Mouse (Mus musculus): ENCODE data around the gene Enthd1. TPM values are rescaled to one million over a fixed set of nuclear protein-coding genes. Genes with fewer than 3 reads are reported as not detected.

Enthd1 gene
- total and polyA plus RNA-seq, 3 experiments = not detected

DNA sequence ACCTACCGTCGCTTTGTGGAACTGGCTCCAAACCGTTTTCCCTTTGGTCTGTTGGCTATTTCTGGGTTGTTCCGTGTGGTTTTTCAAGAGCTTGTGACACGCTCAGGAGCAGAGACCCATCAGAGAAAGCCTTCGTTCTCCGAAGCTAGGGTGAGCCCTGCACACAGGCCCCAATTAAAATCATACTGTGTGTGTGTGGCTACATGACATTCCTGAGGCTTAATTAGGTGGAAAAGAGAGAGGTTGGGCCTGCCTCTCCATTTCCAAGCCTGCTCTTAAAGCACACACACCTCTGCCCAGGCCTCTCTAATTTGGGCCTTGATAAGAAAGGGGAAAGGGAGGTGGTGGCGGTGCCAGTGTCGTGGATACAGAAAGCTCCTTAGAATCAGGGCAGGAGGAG lies 126.5 kb downstream of the Enthd1 start:
- H3K4me2 ChIP-seq (ENCODE audit: insufficient read depth, low read depth, poor library complexity, severe bottlenecking) = no peak overlapping the region
- DNase-seq (ENCODE audit: extremely low read depth) = no peak
- H3K36me3 ChIP-seq (replicated peaks in 1 of 2; ENCODE audit: control insufficient read depth in 1 of 2, insufficient read depth in 1 of 2, low read length in 1 of 2) = no peaks in the 10 kb centered on the region
- in situ Hi-C loops (cut with MboI; ENCODE audit: low pct_ligation_motif_present, low pct_unique_long_range_greater_than_20kb, low sequenced_read_pairs) (no loop called here), dilution Hi-C loops (cut with MboI; ENCODE audit: extremely low pct_ligation_motif_present, extremely low pct_unique_long_range_greater_than_20kb, low sequenced_read_pairs) (no loop called here)
- no peak for TF ChIP-seq NELFE (IDR thresholded peaks at IDR 0.05; ENCODE audit: low read depth, low read length)
- TF ChIP-seq ZC3H11A (IDR thresholded peaks at IDR 0.05; ENCODE audit: low read depth, low read length) = no peak
- no peak for TF ChIP-seq CHD1 (IDR thresholded peaks at IDR 0.05; ENCODE audit: low read depth, low read length)
- no peak for TF ChIP-seq GABPA (IDR thresholded peaks at IDR 0.05; ENCODE audit: insufficient replicate concordance, low read depth, low read length)
- TF ChIP-seq ETS1 (conservative IDR thresholded peaks at IDR 0.05; ENCODE audit: low read depth, low read length) = no peak
- TF ChIP-seq ZKSCAN1 (IDR thresholded peaks at IDR 0.05; ENCODE audit: borderline replicate concordance, low read depth, low read length) = no peak
- TF ChIP-seq ZMIZ1 (IDR thresholded peaks at IDR 0.05; ENCODE audit: low read depth, low read length) = no peak
- TF ChIP-seq EP300 (IDR thresholded peaks at IDR 0.05; ENCODE audit: low read length) = no peak
- TF ChIP-seq USF2 (conservative IDR thresholded peaks at IDR 0.05; ENCODE audit: low read depth, low read length) = no peak
- no peak for TF ChIP-seq IRF4 (IDR thresholded peaks at IDR 0.05; ENCODE audit: low read depth, low read length)
- no peak for TF ChIP-seq MYC (IDR thresholded peaks at IDR 0.05; ENCODE audit: low read depth, low read length)
- no peak for TF ChIP-seq E2F4 (IDR thresholded peaks at IDR 0.05; ENCODE audit: insufficient replicate concordance, low read depth, low read length)
- TF ChIP-seq USF1 (IDR thresholded peaks at IDR 0.05; ENCODE audit: low read depth, low read length) = no peak
- TF ChIP-seq MAFK (IDR thresholded peaks at IDR 0.05; ENCODE audit: insufficient replicate concordance, low read length) = no peak
- no peak for TF ChIP-seq ZNF384 (IDR thresholded peaks at IDR 0.05; ENCODE audit: low read depth, low read length)
- no peak for TF ChIP-seq HCFC1 (IDR thresholded peaks at IDR 0.05; ENCODE audit: low read depth, low read length)
- peaks cover 15% of the 10 kb centered on the region for H3K9me3 ChIP-seq (replicated peaks; ENCODE audit: low read length)
- no peaks in the 10 kb centered on the region for H3K79me2 ChIP-seq (replicated peaks; ENCODE audit: control insufficient read depth, extremely low read depth, insufficient read depth, poor library complexity, severe bottlenecking)
- peaks cover 32% of the 10 kb centered on the region for H3K27me3 ChIP-seq (replicated peaks)
- no peak overlapping the region for H3K9ac ChIP-seq (ENCODE audit: insufficient read depth, low read depth)
- H3K27ac ChIP-seq (ENCODE audit: insufficient read depth, low read depth) = no peak overlapping the region
- H3K4me3 ChIP-seq (replicated peaks in 1 of 3; ENCODE audit: low read depth in 2 of 3, low read length in 2 of 3, poor library complexity in 1 of 3) = no peak overlapping the region
- no peaks in the 10 kb centered on the region for H3K4me1 ChIP-seq (ENCODE audit: control insufficient read depth in 1 of 2, insufficient read depth in 2 of 2)

DNA sequence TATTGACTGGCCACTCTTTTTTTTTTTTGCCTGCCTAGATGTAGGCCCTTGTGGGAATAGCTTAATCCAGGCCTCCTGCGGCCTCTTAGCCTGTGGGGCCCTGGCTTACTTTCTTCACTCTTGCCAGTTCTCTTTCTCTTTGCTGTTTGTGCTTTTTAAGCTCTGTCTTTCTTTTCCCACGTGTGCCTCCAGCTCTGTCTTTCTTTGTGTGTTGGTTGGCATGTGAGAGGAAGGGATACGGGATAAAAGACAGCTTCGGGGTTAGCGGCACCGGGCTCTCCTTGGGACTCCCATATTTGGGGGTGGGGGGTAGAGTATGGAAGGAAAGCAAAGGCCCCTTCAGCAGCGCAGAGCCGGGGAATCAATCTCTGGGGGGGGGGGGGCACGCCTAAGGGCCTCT lies 127.0 kb downstream of the Enthd1 start:
- no peaks in the 10 kb centered on the region for H3K4me1 ChIP-seq (ENCODE audit: control insufficient read depth in 1 of 2, insufficient read depth in 2 of 2)
- H3K27ac ChIP-seq (ENCODE audit: insufficient read depth, low read depth) = no peak overlapping the region
- H3K79me2 ChIP-seq (replicated peaks; ENCODE audit: control insufficient read depth, extremely low read depth, insufficient read depth, poor library complexity, severe bottlenecking) = no peaks in the 10 kb centered on the region
- no peaks in the 10 kb centered on the region for H3K36me3 ChIP-seq (replicated peaks in 1 of 2; ENCODE audit: control insufficient read depth in 1 of 2, insufficient read depth in 1 of 2, low read length in 1 of 2)
- no peak overlapping the region for H3K4me3 ChIP-seq (replicated peaks in 1 of 3; ENCODE audit: low read depth in 2 of 3, low read length in 2 of 3, poor library complexity in 1 of 3)
- H3K9ac ChIP-seq (ENCODE audit: insufficient read depth, low read depth) = no peak overlapping the region
- dilution Hi-C loops (cut with MboI; ENCODE audit: extremely low pct_ligation_motif_present, extremely low pct_unique_long_range_greater_than_20kb, low sequenced_read_pairs) = no loop called here
- H3K4me2 ChIP-seq (ENCODE audit: insufficient read depth, low read depth, poor library complexity, severe bottlenecking) = no peak overlapping the region
- H3K9me3 ChIP-seq (replicated peaks; ENCODE audit: low read length) = peaks cover 15% of the 10 kb centered on the region
- peaks cover 37% of the 10 kb centered on the region for H3K27me3 ChIP-seq (replicated peaks)
- TF ChIP-seq ZC3H11A (IDR thresholded peaks at IDR 0.05; ENCODE audit: low read depth, low read length) (no peak), USF2 (conservative IDR thresholded peaks at IDR 0.05; ENCODE audit: low read depth, low read length) (no peak), UBTF (IDR thresholded peaks at IDR 0.05; ENCODE audit: low read depth, low read length) (no peak), GABPA (IDR thresholded peaks at IDR 0.05; ENCODE audit: insufficient replicate concordance, low read depth, low read length) (no peak), CTCF (conservative IDR thresholded peaks at IDR 0.05 in 1 of 2, IDR thresholded peaks at IDR 0.05 in 1 of 2; ENCODE audit: low read depth in 2 of 2, low read length in 2 of 2) (no peak)
- in situ Hi-C loops (cut with MboI; ENCODE audit: low pct_ligation_motif_present, low pct_unique_long_range_greater_than_20kb, low sequenced_read_pairs) = no loop called here
- no peak for DNase-seq (ENCODE audit: extremely low read depth)

All from CH12.LX (cell line).